In genomic region chr8:45358132-45358918, GRCm38 (mm10) we compare ENCODE assay signal across 8 mouse cellular contexts. TPM values are rescaled to one million over a fixed set of nuclear protein-coding genes. Genes with fewer than 3 reads are reported as not detected.
DNase-seq lines count a peak whose midpoint lies in the region; ATAC-seq and TF ChIP-seq lines count a peak whose summit lies in the region.

No protein-coding gene starts in this region.

- no peak for TF ChIP-seq CTCF in thymus, adult 2 months (IDR thresholded peaks at IDR 0.05; ENCODE audit: borderline replicate concordance, control insufficient read depth, extremely low read depth, insufficient read depth, low read length, poor library complexity)
- no peak for TF ChIP-seq CTCF in kidney, adult 2 months (conservative IDR thresholded peaks at IDR 0.05; ENCODE audit: insufficient read depth, insufficient read length, low read depth, low read length)

- no peak overlapping the region for H3K27ac ChIP-seq in thymus, adult 2 months (ENCODE audit: control insufficient read depth, insufficient read depth, low read length)
- no peak overlapping the region for H3K27ac ChIP-seq in embryonic facial prominence, embryonic 12.5 days
- no peak overlapping the region; the same call in 1 of the 2 replicates for H3K27ac ChIP-seq in kidney, adult 2 months (ENCODE audit: insufficient read depth, low read depth, low read length)
- H3K27ac ChIP-seq in limb, embryonic 14.5 days (replicated peaks; ENCODE audit: low read depth, low read length): peak overlapping the region; percentile 69
- no peak overlapping the region for H3K27ac ChIP-seq in neural tube, embryonic 11.5 days (ENCODE audit: low read depth, low read length)

- 0 out of 2 replicates have a peak overlapping the region, but pooled peaks have one; percentile 8 for H3K4me3 ChIP-seq in thymus, adult 2 months (ENCODE audit: control insufficient read depth, insufficient read depth, low read length)
- H3K4me3 ChIP-seq in embryonic facial prominence, embryonic 12.5 days: peak overlapping the region; percentile 65
- H3K4me3 ChIP-seq in kidney, adult 2 months (ENCODE audit: insufficient read depth, low read depth, low read length): peak overlapping the region; percentile 89
- H3K4me3 ChIP-seq in limb, embryonic 14.5 days (replicated peaks; ENCODE audit: low read length): peak overlapping the region; percentile 68
- peak overlapping the region; percentile 64 for H3K4me3 ChIP-seq in neural tube, embryonic 11.5 days (ENCODE audit: low read depth, low read length)

- H3K9ac ChIP-seq in embryonic facial prominence, embryonic 12.5 days: peak overlapping the region; percentile 84
- H3K9ac ChIP-seq in limb, embryonic 14.5 days (ENCODE audit: low read depth, low read length, severe bottlenecking): peak overlapping the region; percentile 83
- H3K9ac ChIP-seq in neural tube, embryonic 11.5 days (ENCODE audit: low read length): peak overlapping the region; percentile 91

- peak; percentile 77 for ATAC-seq in embryonic facial prominence, embryonic 12.5 days (ENCODE audit: insufficient number of reproducible peaks, insufficient read depth, low FRiP score, low TSS enrichment)
- ATAC-seq in limb, embryonic 14.5 days (ENCODE audit: low FRiP score, low read depth): peak; percentile 79
- ATAC-seq in neural tube, embryonic 11.5 days (ENCODE audit: insufficient read depth, low FRiP score, low TSS enrichment): peak; percentile 61
- ATAC-seq in inflammation-experienced regulatory T-cells, adult 6 months: no peak

- no peaks in the 10 kb centered on the region for H3K27me3 ChIP-seq in thymus, adult 2 months (ENCODE audit: control insufficient read depth, insufficient read depth, low read length)
- H3K27me3 ChIP-seq in embryonic facial prominence, embryonic 12.5 days: no peaks in the 10 kb centered on the region
- no peaks in the 10 kb centered on the region for H3K27me3 ChIP-seq in kidney, adult 2 months (replicated peaks; ENCODE audit: control insufficient read depth, insufficient read depth, low read length)
- H3K27me3 ChIP-seq in limb, embryonic 14.5 days (ENCODE audit: control insufficient read depth, insufficient read depth, low read length): no peaks in the 10 kb centered on the region
- H3K27me3 ChIP-seq in neural tube, embryonic 11.5 days (ENCODE audit: control insufficient read depth, insufficient read depth, low read length): no peaks in the 10 kb centered on the region

- no peaks in the 10 kb centered on the region for H3K9me3 ChIP-seq in embryonic facial prominence, embryonic 12.5 days
- no peaks in the 10 kb centered on the region for H3K9me3 ChIP-seq in limb, embryonic 14.5 days (ENCODE audit: control insufficient read depth, low read length)
- H3K9me3 ChIP-seq in neural tube, embryonic 11.5 days (ENCODE audit: control insufficient read depth, low read length): no peaks in the 10 kb centered on the region

- WGBS in thymus, adult 2 months: 15% methylated on average over 49 of the region's 49 CpGs
- WGBS in embryonic facial prominence, embryonic 12.5 days: 5% methylated on average over 47 of the region's 49 CpGs
- WGBS in kidney, adult 2 months: 3% methylated on average over 49 of the region's 49 CpGs
- WGBS in limb, embryonic 14.5 days: 2% methylated on average over 40 of the region's 49 CpGs
- 4% methylated on average over 46 of the region's 49 CpGs for WGBS in neural tube, embryonic 11.5 days

- H3K4me1 ChIP-seq in thymus, adult 2 months (replicated peaks; ENCODE audit: control insufficient read depth, insufficient read depth, low read length): no peaks in the 10 kb centered on the region
- no peaks in the 10 kb centered on the region for H3K4me1 ChIP-seq in embryonic facial prominence, embryonic 12.5 days
- H3K4me1 ChIP-seq in kidney, adult 2 months (ENCODE audit: control insufficient read depth, insufficient read depth, low read length): 0 out of 2 replicates have a peak, but pooled peaks cover 2% of the 10 kb centered on the region
- peaks cover 6% of the 10 kb centered on the region; the same call in 1 of the 2 replicates for H3K4me1 ChIP-seq in limb, embryonic 14.5 days (ENCODE audit: control insufficient read depth, insufficient read depth, low read length)
- H3K4me1 ChIP-seq in neural tube, embryonic 11.5 days (ENCODE audit: control insufficient read depth, insufficient read depth, low read length): peaks cover 3% of the 10 kb centered on the region; the same call in 1 of the 2 replicates

- no peak for DNase-seq in thymus, adult 2 months
- no peak for DNase-seq in thymus, postnatal 14 days
- peak; percentile 16 to 17 for DNase-seq in heart, adult 9 months (ENCODE audit: low spot score in 2 of 2)
- DNase-seq in kidney, adult 2 months: peak; percentile 49
- DNase-seq in limb, embryonic 14.5 days (ENCODE audit: low spot score): peak; percentile 49
- DNase-seq in neural tube, embryonic 11.5 days (ENCODE audit: low spot score): peak; percentile 52

- no peak for TF ChIP-seq POLR2A in thymus, adult 2 months (IDR thresholded peaks at IDR 0.05; ENCODE audit: control insufficient read depth, extremely low read depth, insufficient read depth, low read length, poor library complexity)
- TF ChIP-seq POLR2A in kidney, adult 2 months (IDR thresholded peaks at IDR 0.05; ENCODE audit: low read depth, low read length): no peak
- no peak for TF ChIP-seq POLR2A in limb, embryonic 14.5 days (IDR thresholded peaks at IDR 0.05; ENCODE audit: borderline replicate concordance, extremely low read depth, insufficient read depth, insufficient read length)

- H3K36me3 ChIP-seq in thymus, adult 2 months (ENCODE audit: control insufficient read depth, insufficient read depth, low read length): no peaks in the 10 kb centered on the region
- H3K36me3 ChIP-seq in embryonic facial prominence, embryonic 12.5 days: no peaks in the 10 kb centered on the region
- H3K36me3 ChIP-seq in kidney, adult 2 months (ENCODE audit: control insufficient read depth, insufficient read depth, low read length): no peaks in the 10 kb centered on the region
- H3K36me3 ChIP-seq in limb, embryonic 14.5 days (ENCODE audit: control insufficient read depth, insufficient read depth, low read length): peaks cover 2% of the 10 kb centered on the region; the same call in 1 of the 2 replicates
- H3K36me3 ChIP-seq in neural tube, embryonic 11.5 days (ENCODE audit: control insufficient read depth, insufficient read depth, low read length): no peaks in the 10 kb centered on the region

- H3K4me2 ChIP-seq in embryonic facial prominence, embryonic 12.5 days (replicated peaks): peak overlapping the region; percentile 91
- H3K4me2 ChIP-seq in limb, embryonic 14.5 days (replicated peaks; ENCODE audit: low read depth, low read length, severe bottlenecking): peak overlapping the region; percentile 86
- H3K4me2 ChIP-seq in neural tube, embryonic 11.5 days (ENCODE audit: low read depth): peak overlapping the region; percentile 90

RNA-seq across cellular contexts. Expression of gene Fam149a, which starts 23.8 kb away (rescaled TPM):
- polyA plus RNA-seq in thymus, adult 2 months (2012; rRNA removed): 1.6 and 1.7 TPM in 2 replicates
- 10.1 and 13.0 TPM in 2 replicates for polyA plus RNA-seq in embryonic facial prominence, embryonic 12.5 days (2016; fragmentation: Nextera tagmentation; extraction: Ambion mirVana)
- 31.0 and 31.6 TPM in 2 replicates for polyA plus RNA-seq in kidney, adult 2 months (2012; rRNA removed)
- polyA plus RNA-seq in limb, embryonic 14.5 days (2012; rRNA removed): 11.8 and 12.9 TPM in 2 replicates
- 14.9 and 16.8 TPM in 2 replicates for polyA plus RNA-seq in limb, embryonic 14.5 days (2014; fragmentation: Nextera tagmentation; extraction: Ambion mirVana)
- polyA plus RNA-seq in neural tube, embryonic 11.5 days (2014; fragmentation: Nextera tagmentation; extraction: Ambion mirVana): 11.9 and 12.6 TPM in 2 replicates
- polyA plus RNA-seq in inflammation-experienced regulatory T-cells, adult 6 months (2017; shearing (Covaris generic)): not detected

RNA-seq across cellular contexts. Expression of gene Cyp4v3, which starts 25.3 kb away (rescaled TPM):
- polyA plus RNA-seq in thymus, adult 2 months (2012; rRNA removed): 1.5 and 1.9 TPM in 2 replicates
- 1.3 and 1.8 TPM in 2 replicates for polyA plus RNA-seq in embryonic facial prominence, embryonic 12.5 days (2016; fragmentation: Nextera tagmentation; extraction: Ambion mirVana)
- polyA plus RNA-seq in kidney, adult 2 months (2012; rRNA removed): 1.4 and 1.8 TPM in 2 replicates
- 1.1 and 1.4 TPM in 2 replicates for polyA plus RNA-seq in limb, embryonic 14.5 days (2012; rRNA removed)
- 0.98 and 2.2 TPM in 2 replicates for polyA plus RNA-seq in limb, embryonic 14.5 days (2014; fragmentation: Nextera tagmentation; extraction: Ambion mirVana)
- 0.38 and 0.77 TPM in 2 replicates for polyA plus RNA-seq in neural tube, embryonic 11.5 days (2014; fragmentation: Nextera tagmentation; extraction: Ambion mirVana)
- 10 to 100 TPM; 14.4 to 16.6 (median 15.7) TPM for polyA plus RNA-seq in inflammation-experienced regulatory T-cells, adult 6 months (2017; shearing (Covaris generic))

RNA-seq across cellular contexts. Expression of gene Gm45753, which starts 50.1 kb away (rescaled TPM):
- 0.05 TPM in 1 of 2 replicates, not detected in the other for polyA plus RNA-seq in thymus, adult 2 months (2012; rRNA removed)
- not detected in 2 replicates for polyA plus RNA-seq in embryonic facial prominence, embryonic 12.5 days (2016; fragmentation: Nextera tagmentation; extraction: Ambion mirVana)
- 0.25 and 0.48 TPM in 2 replicates for polyA plus RNA-seq in kidney, adult 2 months (2012; rRNA removed)
- polyA plus RNA-seq in limb, embryonic 14.5 days (2012; rRNA removed): not detected in 2 replicates
- polyA plus RNA-seq in limb, embryonic 14.5 days (2014; fragmentation: Nextera tagmentation; extraction: Ambion mirVana): not detected in 2 replicates
- not detected in 2 replicates for polyA plus RNA-seq in neural tube, embryonic 11.5 days (2014; fragmentation: Nextera tagmentation; extraction: Ambion mirVana)
- polyA plus RNA-seq in inflammation-experienced regulatory T-cells, adult 6 months (2017; shearing (Covaris generic)): not detected

RNA-seq across cellular contexts. Expression of gene Tlr3, which starts 52.6 kb away (rescaled TPM):
- 2.0 and 2.4 TPM in 2 replicates for polyA plus RNA-seq in thymus, adult 2 months (2012; rRNA removed)
- polyA plus RNA-seq in embryonic facial prominence, embryonic 12.5 days (2016; fragmentation: Nextera tagmentation; extraction: Ambion mirVana): 1.2 and 1.4 TPM in 2 replicates
- polyA plus RNA-seq in kidney, adult 2 months (2012; rRNA removed): 4.5 and 4.6 TPM in 2 replicates
- 0.81 and 1.4 TPM in 2 replicates for polyA plus RNA-seq in limb, embryonic 14.5 days (2012; rRNA removed)
- 1.5 and 2.5 TPM in 2 replicates for polyA plus RNA-seq in limb, embryonic 14.5 days (2014; fragmentation: Nextera tagmentation; extraction: Ambion mirVana)
- 0.58 and 1.8 TPM in 2 replicates for polyA plus RNA-seq in neural tube, embryonic 11.5 days (2014; fragmentation: Nextera tagmentation; extraction: Ambion mirVana)
- 1 to 10 TPM in 1 of 3 experiments, under 1 TPM in 2; 0.17 to 1.1 (median 0.39) TPM for polyA plus RNA-seq in inflammation-experienced regulatory T-cells, adult 6 months (2017; shearing (Covaris generic))

Comparison
In these comparisons a context has a peak if more than half of its experiments do, and no peak if none do; other contexts are left out.
1. DNase-seq: peak in heart, adult 9 months (2 of 2), kidney, adult 2 months (single experiment), limb, embryonic 14.5 days (single experiment) and neural tube, embryonic 11.5 days (single experiment); none in thymus, adult 2 months (single experiment) and thymus, postnatal 14 days (single experiment).
2. H3K4me3 ChIP-seq: peak in every context shown above with its lines; median percentile 89 in kidney, adult 2 months; 68 in limb, embryonic 14.5 days; 65 in embryonic facial prominence, embryonic 12.5 days; 64 in neural tube, embryonic 11.5 days; 8 in thymus, adult 2 months.
3. Peak in every context shown above with its lines, with median percentiles within 50 percentile points of each other: H3K4me2 ChIP-seq and H3K9ac ChIP-seq.